Mouse (Mus musculus) midbrain, embryonic 16.5 days (tissue): ENCODE data around the gene Cars2. TPM values are rescaled to one million over a fixed set of nuclear protein-coding genes. Genes with fewer than 3 reads are reported as not detected.
A peak's percentile ranks its signal among the peaks of the same experiment; 100 is the strongest.

Experiments used
- ATAC-seq: fragments of 200-750 bp; cut with Nextera tagmentation; 2 replicates; pipeline ENCODE4 v1.8.0; 2017; ENCODE audit warnings: moderate TSS enrichment
- H3K27ac ChIP-seq: fragments of 300-500 bp; sonication (generic); 2 replicates; pipeline ENCODE4 v1.5.1; 2014; ENCODE audit warnings: mild to moderate bottlenecking, low read length, mixed read lengths
- H3K27me3 ChIP-seq: fragments of 300-500 bp; sonication (generic); 2 replicates; pipeline ENCODE4 v1.6.1; 2014; ENCODE audit warnings: low read depth, low read length, mixed read lengths; ENCODE audit not compliant: control insufficient read depth, insufficient read depth
- H3K36me3 ChIP-seq: fragments of 300-500 bp; sonication (generic); 2 replicates; pipeline ENCODE4 v1.6.1; 2014; ENCODE audit warnings: mild to moderate bottlenecking, low read length, moderate library complexity, mixed read lengths; ENCODE audit not compliant: control insufficient read depth, insufficient read depth
- H3K4me1 ChIP-seq: fragments of 300-500 bp; sonication (generic); 2 replicates; pipeline ENCODE4 v1.6.1; 2014; ENCODE audit warnings: mild to moderate bottlenecking, low read length, mixed read lengths; ENCODE audit not compliant: control insufficient read depth, insufficient read depth
- H3K4me2 ChIP-seq: fragments of 300-500 bp; sonication (generic); 2 replicates; pipeline ENCODE4 v1.6.1; 2014; ENCODE audit warnings: mild to moderate bottlenecking, low read length, mixed read lengths
- H3K4me3 ChIP-seq: fragments of 300-500 bp; sonication (generic); 2 replicates; pipeline ENCODE4 v1.5.1; 2014; ENCODE audit warnings: low read depth, mild to moderate bottlenecking, low read length, moderate library complexity, mixed read lengths
- H3K9ac ChIP-seq: fragments of 300-500 bp; sonication (generic); 2 replicates; pipeline ENCODE4 v1.6.1; 2014; ENCODE audit warnings: low read depth, low read length, mixed read lengths
- H3K9me3 ChIP-seq: fragments of 300-500 bp; sonication (generic); replicated peaks from 2 replicates; pipeline ENCODE4 v1.6.1; 2014; ENCODE audit warnings: mild to moderate bottlenecking, low read length, mixed read lengths; ENCODE audit not compliant: control insufficient read depth, poor library complexity, severe bottlenecking
- WGBS: fragments of 180-500 bp; shearing (Covaris S2); extraction: QIAGEN DNeasy Blood & Tissue Kit; methylation state at CpG from one replicate; pipeline ENCODE4 v1.1.7; 2014; 5-methylcytosine and 5-hydroxymethylcytosine counted together
- polyA plus RNA-seq: library from polyadenylated mRNA; unstranded; fragments of >200 nt; fragmentation: Nextera tagmentation; extraction: Ambion mirVana; gene quantifications from 2 replicates; pipeline ENCODE4 v1.2.1, GENCODE M21; 2015

The Cars2 gene
- polyA plus RNA-seq = 21.8 and 22.4 TPM in 2 replicates

GRCm38 (mm10) chr8:11550281-11550948 lies at the start of gene Cars2:
Gene Cars2 (minus strand): TSS chr8:11550783.
- WGBS = under 1% methylated on average over 53 of the region's 53 CpGs
- H3K36me3 ChIP-seq = no peaks in the 10 kb centered on the region
- H3K9me3 ChIP-seq = no peaks in the 10 kb centered on the region
- H3K4me3 ChIP-seq = peak within 1 kb of the TSS; percentile 70
- peak within 1 kb of the TSS; percentile 66 for H3K4me2 ChIP-seq
- no peaks in the 10 kb centered on the region for H3K27me3 ChIP-seq
- peak within 1 kb of the TSS; percentile 87 for H3K9ac ChIP-seq
- peaks cover 19% of the 10 kb centered on the region for H3K4me1 ChIP-seq
- peak within 1 kb of the TSS; percentile 88 for H3K27ac ChIP-seq
- ATAC-seq = peak; percentile 57

GRCm38 (mm10) chr8:11593222-11593884 lies 42.8 kb upstream of the Cars2 start:
- 72% methylated on average over 12 of the region's 12 CpGs for WGBS
- no peak overlapping the region for H3K27ac ChIP-seq
- H3K9me3 ChIP-seq = no peaks in the 10 kb centered on the region
- ATAC-seq = no peak
- no peaks in the 10 kb centered on the region for H3K4me1 ChIP-seq
- H3K4me3 ChIP-seq = no peak overlapping the region
- no peak overlapping the region for H3K9ac ChIP-seq
- no peak overlapping the region for H3K4me2 ChIP-seq
- H3K27me3 ChIP-seq = no peaks in the 10 kb centered on the region
- no peaks in the 10 kb centered on the region for H3K36me3 ChIP-seq

- WGBS = 49% methylated on average over 13 of the region's 13 CpGs
- Histone ChIP-seq H3K27ac (no peak overlapping the region), H3K4me1 (no peaks in the 10 kb centered on the region), H3K36me3 (no peaks in the 10 kb centered on the region), H3K9me3 (no peaks in the 10 kb centered on the region), H3K4me2 (no peak overlapping the region), H3K4me3 (no peak overlapping the region), H3K9ac (no peak overlapping the region), H3K27me3 (no peaks in the 10 kb centered on the region)
- no peak for ATAC-seq
These were observed 41.7 kb upstream of the Cars2 start for GRCm38 (mm10) chr8:11592296-11592695.

GRCm38 (mm10) chr8:11591837-11592236 lies 41.3 kb upstream of the Cars2 start:
- H3K27ac ChIP-seq = no peak overlapping the region
- H3K4me1 ChIP-seq = no peaks in the 10 kb centered on the region
- H3K9me3 ChIP-seq = no peaks in the 10 kb centered on the region
- no peak for ATAC-seq
- H3K4me2 ChIP-seq = no peak overlapping the region
- no peak overlapping the region for H3K4me3 ChIP-seq
- H3K9ac ChIP-seq = no peak overlapping the region
- no peaks in the 10 kb centered on the region for H3K36me3 ChIP-seq
- WGBS = 88% methylated on average over 4 of the region's 4 CpGs
- H3K27me3 ChIP-seq = no peaks in the 10 kb centered on the region

- Histone ChIP-seq H3K27ac (no peak overlapping the region), H3K4me3 (no peak overlapping the region), H3K4me2 (no peak overlapping the region), H3K27me3 (no peaks in the 10 kb centered on the region), H3K4me1 (no peaks in the 10 kb centered on the region), H3K9ac (no peak overlapping the region), H3K9me3 (0 out of 2 replicates have a peak, but pooled peaks cover 4% of the 10 kb centered on the region), H3K36me3 (no peaks in the 10 kb centered on the region)
- ATAC-seq = no peak
- WGBS = 74% methylated on average over 2 of the region's 2 CpGs
These were observed 35.8 kb upstream of the Cars2 start for GRCm38 (mm10) chr8:11586374-11586745.

GRCm38 (mm10) chr8:11585513-11586373 lies 35.2 kb upstream of the Cars2 start:
- 88% methylated on average over 21 of the region's 21 CpGs for WGBS
- Histone ChIP-seq H3K9me3 (0 out of 2 replicates have a peak, but pooled peaks cover 4% of the 10 kb centered on the region), H3K9ac (no peak overlapping the region), H3K4me3 (no peak overlapping the region), H3K4me1 (no peaks in the 10 kb centered on the region), H3K36me3 (no peaks in the 10 kb centered on the region), H3K27me3 (no peaks in the 10 kb centered on the region), H3K27ac (no peak overlapping the region), H3K4me2 (no peak overlapping the region)
- no peak for ATAC-seq

- Histone ChIP-seq H3K9ac (no peak overlapping the region), H3K4me3 (no peak overlapping the region), H3K36me3 (no peaks in the 10 kb centered on the region), H3K9me3 (no peaks in the 10 kb centered on the region), H3K27me3 (no peaks in the 10 kb centered on the region), H3K4me1 (no peaks in the 10 kb centered on the region), H3K4me2 (no peak overlapping the region), H3K27ac (no peak overlapping the region)
- no peak for ATAC-seq
- WGBS = 57% methylated on average over 16 of the region's 16 CpGs
These were observed 25.2 kb upstream of the Cars2 start for GRCm38 (mm10) chr8:11575604-11576384.

GRCm38 (mm10) chr8:11574911-11575603 lies 24.5 kb upstream of the Cars2 start:
- no peak for ATAC-seq
- Histone ChIP-seq H3K4me2 (no peak overlapping the region), H3K9me3 (no peaks in the 10 kb centered on the region), H3K27ac (no peak overlapping the region), H3K36me3 (no peaks in the 10 kb centered on the region), H3K27me3 (no peaks in the 10 kb centered on the region), H3K4me3 (no peak overlapping the region), H3K4me1 (no peaks in the 10 kb centered on the region), H3K9ac (no peak overlapping the region)
- WGBS = 84% methylated on average over 9 of the region's 9 CpGs
